Mouse (Mus musculus): ENCODE data around the gene Btbd9.

GRCm38 (mm10) chr17:30418510-30418909, 157.8 kb downstream of the Btbd9 start:
- TF ChIP-seq GATA1 (IDR thresholded peaks at IDR 0.05; ENCODE audit: borderline replicate concordance, low read length) (no peak), FLI1 (IDR thresholded peaks at IDR 0.05; ENCODE audit: low read length) (no peak)

Measured in megakaryocyte, embryonic 14.5 days (primary cell).